Mouse (Mus musculus) heart, embryonic 16.5 days (tissue): Measurements from ENCODE around the gene Gnb5. TPM values are rescaled to one million over a fixed set of nuclear protein-coding genes. Genes with fewer than 3 reads are reported as not detected.

Experiments used
- ATAC-seq: fragments of 200-750 bp; cut with Nextera tagmentation; replicated peaks from 2 replicates; pipeline ENCODE4 v1.8.0; 2017; ENCODE audit warnings: moderate number of reproducible peaks; ENCODE audit not compliant: insufficient read depth, low FRiP score; ENCODE audit errors: extremely low read depth
- H3K27ac ChIP-seq: fragments of 300-500 bp; sonication (generic); 2 replicates; pipeline ENCODE4 v1.5.1; 2014; ENCODE audit warnings: mild to moderate bottlenecking, low read length, control low read depth, moderate library complexity
- H3K27me3 ChIP-seq: fragments of 300-500 bp; sonication (generic); 2 replicates; pipeline ENCODE4 v1.6.1; 2014; ENCODE audit warnings: low read length, mixed read lengths; ENCODE audit not compliant: control insufficient read depth, insufficient read depth
- H3K36me3 ChIP-seq: fragments of 300-500 bp; sonication (generic); 2 replicates; pipeline ENCODE4 v1.6.1; 2014; ENCODE audit not compliant: control insufficient read depth, insufficient read depth
- H3K4me1 ChIP-seq: fragments of 300-500 bp; sonication (generic); 2 replicates; pipeline ENCODE4 v1.6.1; 2014; ENCODE audit warnings: low read length, mixed read lengths; ENCODE audit not compliant: control insufficient read depth, insufficient read depth
- H3K4me2 ChIP-seq: fragments of 300-500 bp; sonication (generic); 2 replicates; pipeline ENCODE4 v1.6.1; 2014; ENCODE audit warnings: low read depth, mild to moderate bottlenecking, control low read depth, low read length
- H3K4me3 ChIP-seq: fragments of 300-500 bp; sonication (generic); 2 replicates; pipeline ENCODE4 v1.5.1; 2014; ENCODE audit warnings: mild to moderate bottlenecking, control low read depth, low read length
- H3K9ac ChIP-seq: fragments of 300-500 bp; sonication (generic); 2 replicates; pipeline ENCODE4 v1.6.1; 2014; ENCODE audit warnings: low read length, control low read depth
- H3K9me3 ChIP-seq: fragments of 300-500 bp; sonication (generic); replicated peaks from 2 replicates; pipeline ENCODE4 v1.6.1; 2016; ENCODE audit warnings: low read length; ENCODE audit not compliant: control insufficient read depth
- WGBS: fragments of 180-500 bp; shearing (Covaris S2); extraction: QIAGEN DNeasy Blood & Tissue Kit; methylation state at CpG from one replicate; pipeline ENCODE4 v1.1.7; 2014; 5-methylcytosine and 5-hydroxymethylcytosine counted together
- polyA plus RNA-seq: library from polyadenylated mRNA; unstranded; fragments of >200 nt; fragmentation: Nextera tagmentation; extraction: Ambion mirVana; gene quantifications from 2 replicates; pipeline ENCODE4 v1.2.1, GENCODE M21; 2015

Gene Gnb5
- polyA plus RNA-seq, 1 experiment from 2014 or later, result 66.9 TPM

- Histone ChIP-seq H3K9me3 (no peaks in the 10 kb centered on the region), H3K4me1 (no peaks in the 10 kb centered on the region), H3K27me3 (no peaks in the 10 kb centered on the region), H3K9ac (no peak overlapping the region), H3K36me3 (no peaks in the 10 kb centered on the region), H3K4me3 (no peak overlapping the region), H3K27ac (no peak overlapping the region), H3K4me2 (no peak overlapping the region)
- 87% methylated on average over 8 of the region's 8 CpGs for WGBS
- no peak for ATAC-seq
Observed at GRCm38 (mm10) chr9:75271539-75271938, 34.5 kb upstream of the Gnb5 start.

DNA sequence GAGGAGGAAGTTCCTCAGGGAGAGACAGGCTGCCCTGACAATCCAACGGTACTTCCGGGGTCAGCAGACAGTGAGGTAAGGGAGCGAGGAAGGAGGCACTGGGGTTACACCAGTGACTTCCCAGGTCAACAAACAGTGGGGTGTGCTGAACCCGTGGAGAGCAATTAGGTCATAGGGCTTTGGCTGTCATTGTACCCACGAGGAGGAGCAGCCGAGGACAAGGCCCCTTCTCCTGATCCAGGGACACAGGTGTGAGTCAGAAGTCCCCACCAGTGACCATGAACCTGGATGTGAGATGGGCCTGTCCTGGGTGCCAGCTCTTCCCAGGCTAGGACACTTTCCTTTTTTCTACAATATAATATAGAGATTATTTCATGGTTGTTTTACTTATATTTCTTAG, 32.4 kb upstream of the Gnb5 start:
- ATAC-seq, result no peak
- no peak overlapping the region for H3K27ac ChIP-seq
- no peak overlapping the region for H3K9ac ChIP-seq

GRCm38 (mm10) chr9:75274486-75274885, 31.6 kb upstream of the Gnb5 start:
- no peaks in the 10 kb centered on the region for H3K27me3 ChIP-seq
- no peak for ATAC-seq
- no peak overlapping the region for H3K9ac ChIP-seq
- no peaks in the 10 kb centered on the region for H3K4me1 ChIP-seq
- H3K9me3 ChIP-seq, result no peaks in the 10 kb centered on the region
- H3K27ac ChIP-seq, result no peak overlapping the region
- no peak overlapping the region for H3K4me3 ChIP-seq
- no peak overlapping the region for H3K4me2 ChIP-seq
- WGBS, result 89% methylated on average over 5 of the region's 5 CpGs
- H3K36me3 ChIP-seq, result no peaks in the 10 kb centered on the region

More for the DNA sequence above, 32.4 kb upstream of the Gnb5 start:
- H3K27me3 ChIP-seq, result no peaks in the 10 kb centered on the region
- no peak overlapping the region for H3K4me3 ChIP-seq
- H3K36me3 ChIP-seq, result no peaks in the 10 kb centered on the region
- H3K4me2 ChIP-seq, result no peak overlapping the region
- H3K4me1 ChIP-seq, result no peaks in the 10 kb centered on the region
- 71% methylated on average over 6 of the region's 6 CpGs for WGBS
- no peaks in the 10 kb centered on the region for H3K9me3 ChIP-seq

- no peaks in the 10 kb centered on the region for H3K36me3 ChIP-seq
- WGBS, result 91% methylated on average over 9 of the region's 9 CpGs
- H3K27ac ChIP-seq, result no peak overlapping the region
- no peak overlapping the region for H3K9ac ChIP-seq
- no peaks in the 10 kb centered on the region for H3K4me1 ChIP-seq
- H3K4me3 ChIP-seq, result no peak overlapping the region
- H3K9me3 ChIP-seq, result no peaks in the 10 kb centered on the region
- no peaks in the 10 kb centered on the region for H3K27me3 ChIP-seq
- no peak for ATAC-seq
- H3K4me2 ChIP-seq, result no peak overlapping the region
Observed at GRCm38 (mm10) chr9:75275051-75275450, 31.0 kb upstream of the Gnb5 start.

GRCm38 (mm10) chr9:75280814-75281213, 25.3 kb upstream of the Gnb5 start:
- no peak for ATAC-seq
- 39% methylated on average over 5 of the region's 5 CpGs for WGBS
- H3K9me3 ChIP-seq, result no peaks in the 10 kb centered on the region
- no peak overlapping the region for H3K4me2 ChIP-seq
- peaks cover 3% of the 10 kb centered on the region; the same call in 1 of the 2 replicates for H3K27me3 ChIP-seq
- H3K4me1 ChIP-seq, result no peaks in the 10 kb centered on the region
- no peaks in the 10 kb centered on the region for H3K36me3 ChIP-seq
- H3K4me3 ChIP-seq, result no peak overlapping the region
- H3K27ac ChIP-seq, result no peak overlapping the region
- H3K9ac ChIP-seq, result no peak overlapping the region

DNA sequence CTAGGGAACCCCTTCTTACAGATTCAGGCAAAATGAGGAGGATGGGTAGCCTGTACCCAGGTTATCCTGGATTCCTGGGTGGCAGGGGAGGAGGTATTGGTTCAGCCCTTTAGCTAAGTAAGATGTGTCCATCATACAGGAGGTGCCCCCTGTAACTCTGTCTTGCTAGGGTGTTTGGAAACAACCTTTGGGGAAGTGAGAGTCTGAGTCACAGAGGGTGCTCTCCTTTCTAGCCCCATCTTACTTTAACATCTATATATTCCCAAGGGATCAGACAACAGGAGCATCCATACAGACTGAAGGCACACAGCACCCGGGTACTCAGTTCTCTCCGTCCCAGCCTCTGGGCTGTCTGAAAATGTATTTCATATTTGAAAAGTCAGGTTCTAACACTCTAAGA, 23.9 kb upstream of the Gnb5 start:
- Histone ChIP-seq H3K4me1 (no peaks in the 10 kb centered on the region), H3K4me3 (no peak overlapping the region), H3K36me3 (no peaks in the 10 kb centered on the region), H3K9ac (no peak overlapping the region), H3K27me3 (peaks cover 3% of the 10 kb centered on the region; the same call in 1 of the 2 replicates), H3K9me3 (no peaks in the 10 kb centered on the region), H3K27ac (no peak overlapping the region), H3K4me2 (no peak overlapping the region)
- WGBS, result 74% methylated on average over 2 of the region's 2 CpGs
- ATAC-seq, result no peak

GRCm38 (mm10) chr9:75282830-75283229, 23.3 kb upstream of the Gnb5 start:
- H3K4me3 ChIP-seq, result no peak overlapping the region
- ATAC-seq, result no peak
- no peaks in the 10 kb centered on the region for H3K9me3 ChIP-seq
- no peaks in the 10 kb centered on the region for H3K4me1 ChIP-seq
- H3K4me2 ChIP-seq, result no peak overlapping the region
- peaks cover 3% of the 10 kb centered on the region; the same call in 1 of the 2 replicates for H3K27me3 ChIP-seq
- no peak overlapping the region for H3K9ac ChIP-seq
- no peak overlapping the region for H3K27ac ChIP-seq
- no peaks in the 10 kb centered on the region for H3K36me3 ChIP-seq
- 8% methylated on average over 3 of the region's 3 CpGs for WGBS

DNA sequence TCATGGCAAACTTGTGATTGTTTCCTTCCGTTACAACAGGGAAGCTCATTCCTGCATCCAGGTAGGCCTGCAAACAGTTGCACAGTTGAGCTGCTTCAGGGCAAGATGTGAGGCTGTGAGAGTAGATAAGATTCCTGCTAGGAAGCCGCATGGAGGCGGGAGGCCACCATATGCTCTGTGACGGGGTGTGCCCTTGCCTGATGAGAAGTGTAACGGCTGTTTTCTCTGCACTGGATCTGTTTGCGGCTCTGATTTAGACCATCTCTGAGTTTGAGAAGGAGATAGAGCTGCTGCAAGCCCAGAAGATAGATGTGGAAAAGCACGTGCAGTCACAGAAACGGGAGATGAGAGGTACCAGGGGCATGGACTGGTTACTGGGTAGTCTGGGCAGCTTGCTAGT, 22.5 kb upstream of the Gnb5 start:
- no peak overlapping the region for H3K27ac ChIP-seq
- no peak overlapping the region for H3K9ac ChIP-seq
- no peak for ATAC-seq
- no peak overlapping the region for H3K4me2 ChIP-seq
- 65% methylated on average over 8 of the region's 8 CpGs for WGBS
- H3K36me3 ChIP-seq, result no peaks in the 10 kb centered on the region
- no peaks in the 10 kb centered on the region for H3K9me3 ChIP-seq
- H3K4me1 ChIP-seq, result no peaks in the 10 kb centered on the region
- no peak overlapping the region for H3K4me3 ChIP-seq
- H3K27me3 ChIP-seq, result peaks cover 3% of the 10 kb centered on the region; the same call in 1 of the 2 replicates

DNA sequence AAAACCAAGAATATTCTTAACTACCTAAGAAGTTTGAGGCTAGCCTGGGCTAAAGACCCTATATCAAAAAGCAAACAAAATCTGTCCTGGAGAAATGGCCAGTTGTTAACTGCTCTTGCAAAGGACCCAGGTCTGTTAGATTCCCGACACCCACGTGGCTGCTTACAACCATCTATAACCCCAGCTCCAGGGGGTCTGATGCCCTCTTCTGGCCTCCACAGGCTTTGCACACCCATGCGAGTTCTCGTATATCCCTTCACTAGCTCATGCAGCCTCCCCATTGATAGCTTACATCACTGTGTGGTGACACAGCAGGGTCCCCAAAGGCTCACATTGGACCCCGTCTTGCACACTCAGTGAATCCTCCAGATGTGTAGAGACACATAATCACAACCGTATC, 20.7 kb upstream of the Gnb5 start:
- Histone ChIP-seq H3K27me3 (peaks cover 3% of the 10 kb centered on the region; the same call in 1 of the 2 replicates), H3K9ac (no peak overlapping the region), H3K36me3 (no peaks in the 10 kb centered on the region), H3K9me3 (no peaks in the 10 kb centered on the region), H3K27ac (no peak overlapping the region), H3K4me1 (no peaks in the 10 kb centered on the region), H3K4me3 (no peak overlapping the region), H3K4me2 (no peak overlapping the region)
- no peak for ATAC-seq
- 80% methylated on average over 6 of the region's 6 CpGs for WGBS

- Histone ChIP-seq H3K36me3 (no peaks in the 10 kb centered on the region), H3K4me1 (no peaks in the 10 kb centered on the region), H3K9ac (no peak overlapping the region), H3K4me2 (no peak overlapping the region), H3K4me3 (no peak overlapping the region), H3K9me3 (no peaks in the 10 kb centered on the region), H3K27ac (no peak overlapping the region), H3K27me3 (no peaks in the 10 kb centered on the region)
- 66% methylated on average over 6 of the region's 6 CpGs for WGBS
- ATAC-seq, result no peak
Observed at GRCm38 (mm10) chr9:75287636-75288035, 18.5 kb upstream of the Gnb5 start.
